Mouse (Mus musculus) erythroblast, embryonic 14.5 days (primary cell): ENCODE data around the gene Pard3b.

ENCODE experiments used
- GATA1 ChIP-seq: IDR thresholded peaks from 2 replicates; pipeline ENCODE4 v1.6.1; 2012; ENCODE audit warnings: low read length, inconsistent platforms, mixed read lengths
- TAL1 ChIP-seq: IDR thresholded peaks from 3 replicates; pipeline ENCODE4 v1.6.1; 2012; ENCODE audit warnings: low read length, inconsistent platforms, mixed read lengths

GRCm38 (mm10) chr1:61779906-61780305, 141.3 kb downstream of the Pard3b start:
- TF ChIP-seq TAL1 (no peak), GATA1 (no peak)
